Mouse (Mus musculus) heart, adult 2 months (tissue): ENCODE measurements around the gene Zg16. TPM values are rescaled to one million over a fixed set of nuclear protein-coding genes. Genes with fewer than 3 reads are reported as not detected.

Source experiments
- DNase-seq, 2 experiments: peaks; one replicate each; pipeline ENCODE4 v3.0.0; 2021
- H3K27ac ChIP-seq: fragments of 200-600 bp; 2 replicates; pipeline ENCODE4 v1.8.1; 2022
- H3K27me3 ChIP-seq: fragments of 200-500 bp; 2 replicates; pipeline ENCODE4 v1.6.1; 2012; ENCODE audit warnings: mild to moderate bottlenecking, low read length, inconsistent platforms, mixed read lengths; ENCODE audit not compliant: control insufficient read depth, insufficient read depth
- H3K36me3 ChIP-seq: fragments of 200-500 bp; 2 replicates; pipeline ENCODE4 v1.6.1; 2012; ENCODE audit warnings: low read length, inconsistent platforms; ENCODE audit not compliant: control insufficient read depth, insufficient read depth
- H3K4me1 ChIP-seq: fragments of 200-500 bp; 2 replicates; pipeline ENCODE4 v1.6.1; 2011; ENCODE audit warnings: low read length; ENCODE audit not compliant: control insufficient read depth, insufficient read depth
- H3K4me3 ChIP-seq: fragments of 200-600 bp; 2 replicates; pipeline ENCODE4 v1.8.1; 2022
- H3K79me2 ChIP-seq: fragments of 200-500 bp; replicated peaks from 2 replicates; pipeline ENCODE4 v1.6.1; 2012; ENCODE audit warnings: mild to moderate bottlenecking, inconsistent platforms, low read length, moderate library complexity, mixed read lengths; ENCODE audit not compliant: control insufficient read depth, insufficient read depth
- H3K9ac ChIP-seq: fragments of 200-500 bp; 2 replicates; pipeline ENCODE4 v1.6.1; 2012; ENCODE audit warnings: low read depth, mild to moderate bottlenecking, control low read depth, inconsistent platforms, low read length, mixed read lengths
- CTCF ChIP-seq: fragments of 200-600 bp; IDR thresholded peaks from 2 replicates; pipeline ENCODE4 v1.8.1; 2022; ENCODE audit warnings: antibody characterized with exemption, mild to moderate bottlenecking, moderate library complexity
- EP300 ChIP-seq: fragments of 200-500 bp; IDR thresholded peaks from 2 replicates; pipeline ENCODE4 v1.6.1; 2011; ENCODE audit warnings: low read depth, low read length, control low read depth; ENCODE audit not compliant: insufficient read depth
- POLR2A ChIP-seq: fragments of 200-500 bp; IDR thresholded peaks from 2 replicates; pipeline ENCODE4 v1.6.1; 2011; ENCODE audit warnings: mild to moderate bottlenecking, low read depth, low read length, control low read depth; ENCODE audit not compliant: insufficient read depth
- WGBS: fragments of 180-500 bp; shearing (Covaris S2); methylation state at CpG from one replicate; pipeline ENCODE4 v1.1.7; 2018; 5-methylcytosine and 5-hydroxymethylcytosine counted together
- intact Hi-C: fragments of 180-260 bp; cut with DNase I; formaldehyde crosslinking; loops from one replicate; pipeline ENCODE4 v1.15.1; 2025
- polyA plus RNA-seq: library from polyadenylated mRNA; depleted of rRNA; stranded (reverse); fragments of >200 nt; gene quantifications from 2 replicates; pipeline ENCODE4 v1.2.3, GENCODE M21; 2012
- total RNA-seq, 2 experiments: library from RNA; stranded (reverse); gene quantifications; 2 replicates each; pipeline ENCODE4 v1.2.3; 2021

Zg16 gene
- total and polyA plus RNA-seq, 3 experiments, result not detected

- no peak for TF ChIP-seq CTCF
- TF ChIP-seq EP300, result no peak
- TF ChIP-seq POLR2A, result no peak
- no peak for DNase-seq
- 41% methylated on average over 12 of the region's 12 CpGs for WGBS
- Histone ChIP-seq H3K79me2 (no peaks in the 10 kb centered on the region), H3K4me1 (peaks cover 5% of the 10 kb centered on the region), H3K4me3 (no peak overlapping the region), H3K9ac (no peak overlapping the region), H3K27me3 (no peaks in the 10 kb centered on the region), H3K27ac (no peak overlapping the region), H3K36me3 (no peaks in the 10 kb centered on the region)
- intact Hi-C loops, result no loop called here
These were observed 26.6 kb upstream of the Zg16 start for GRCm38 (mm10) chr7:127113614-127114259.

GRCm38 (mm10) chr7:127112921-127113597 lies 25.9 kb upstream of the Zg16 start:
- H3K4me3 ChIP-seq, result no peak overlapping the region
- TF ChIP-seq CTCF, result no peak
- no peak for TF ChIP-seq EP300
- no peak for TF ChIP-seq POLR2A
- peaks cover 5% of the 10 kb centered on the region for H3K4me1 ChIP-seq
- 26% methylated on average over 9 of the region's 9 CpGs for WGBS
- no peak for DNase-seq
- H3K27ac ChIP-seq, result no peak overlapping the region
- intact Hi-C loops, result no loop called here
- H3K9ac ChIP-seq, result no peak overlapping the region
- no peaks in the 10 kb centered on the region for H3K27me3 ChIP-seq
- H3K36me3 ChIP-seq, result no peaks in the 10 kb centered on the region
- H3K79me2 ChIP-seq, result no peaks in the 10 kb centered on the region

GRCm38 (mm10) chr7:127112251-127112841 lies 25.2 kb upstream of the Zg16 start:
- intact Hi-C loops, result no loop called here
- WGBS, result 59% methylated on average over 12 of the region's 12 CpGs

GRCm38 (mm10) chr7:127111461-127111860 lies 24.3 kb upstream of the Zg16 start:
- no peak overlapping the region for H3K4me3 ChIP-seq
- no peaks in the 10 kb centered on the region for H3K36me3 ChIP-seq
- peak; percentile 47 to 66 for DNase-seq
- H3K9ac ChIP-seq, result no peak overlapping the region
- no peaks in the 10 kb centered on the region; the same call in 1 of the 2 replicates for H3K4me1 ChIP-seq
- TF ChIP-seq CTCF (peak; percentile 71), EP300 (no peak)
- H3K27me3 ChIP-seq, result no peaks in the 10 kb centered on the region
- no peak overlapping the region for H3K27ac ChIP-seq
- intact Hi-C loops, result no loop called here
- no peaks in the 10 kb centered on the region for H3K79me2 ChIP-seq
- 49% methylated on average over 6 of the region's 6 CpGs for WGBS

More at GRCm38 (mm10) chr7:127112251-127112841, 25.2 kb upstream of the Zg16 start:
- Histone ChIP-seq H3K27me3 (no peaks in the 10 kb centered on the region), H3K4me1 (no peaks in the 10 kb centered on the region; the same call in 1 of the 2 replicates), H3K36me3 (no peaks in the 10 kb centered on the region), H3K27ac (no peak overlapping the region), H3K4me3 (no peak overlapping the region), H3K9ac (no peak overlapping the region), H3K79me2 (no peaks in the 10 kb centered on the region)
- TF ChIP-seq POLR2A (no peak), EP300 (no peak), CTCF (no peak)
- DNase-seq, result no peak

GRCm38 (mm10) chr7:127110239-127111007 lies 23.3 kb upstream of the Zg16 start:
- H3K36me3 ChIP-seq, result no peaks in the 10 kb centered on the region
- DNase-seq, result peak; percentile 73 to 78
- no peak overlapping the region for H3K27ac ChIP-seq
- H3K79me2 ChIP-seq, result no peaks in the 10 kb centered on the region
- peak; percentile 73; the same call in 1 of the 2 replicates for TF ChIP-seq EP300
- no peak for TF ChIP-seq POLR2A
- peak; percentile 90 for TF ChIP-seq CTCF
- H3K27me3 ChIP-seq, result no peaks in the 10 kb centered on the region
- 41% methylated on average over 18 of the region's 18 CpGs for WGBS
- intact Hi-C loops, result loop anchor here (1.0 kb wide), 1 partner anchor 278 kb away; no protein-coding TSS in a partner anchor
- no peaks in the 10 kb centered on the region; the same call in 1 of the 2 replicates for H3K4me1 ChIP-seq
- no peak overlapping the region for H3K9ac ChIP-seq
- no peak overlapping the region for H3K4me3 ChIP-seq
